Mouse (Mus musculus) brain, embryonic 18.5 days (tissue): Measurements from ENCODE around the gene Kdm8.

ENCODE experiments used
- DNase-seq: peaks from one replicate; pipeline ENCODE4 v3.0.0-alpha.2; 2012; ENCODE audit warnings: low read depth, low spot score

Kdm8 gene

DNA sequence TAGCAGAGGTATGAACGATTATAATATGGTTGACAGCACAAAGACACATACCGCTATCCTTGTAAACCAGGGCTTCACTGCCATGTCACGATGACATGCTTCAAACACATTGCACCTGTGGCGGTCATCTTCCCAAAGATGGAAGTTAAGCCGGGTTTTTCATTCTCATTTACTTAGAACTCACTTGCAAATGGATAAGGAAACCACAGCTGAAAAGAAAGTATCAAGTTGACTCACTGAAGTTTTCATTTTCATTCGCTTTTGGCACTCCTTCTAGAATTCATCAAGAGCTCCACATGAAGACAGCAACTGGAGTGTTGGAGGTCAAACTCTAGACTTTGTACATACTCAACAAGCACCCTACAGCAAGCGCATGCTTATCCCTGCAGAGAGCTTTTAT, 56.4 kb downstream of the Kdm8 start:
- no peak for DNase-seq

DNA sequence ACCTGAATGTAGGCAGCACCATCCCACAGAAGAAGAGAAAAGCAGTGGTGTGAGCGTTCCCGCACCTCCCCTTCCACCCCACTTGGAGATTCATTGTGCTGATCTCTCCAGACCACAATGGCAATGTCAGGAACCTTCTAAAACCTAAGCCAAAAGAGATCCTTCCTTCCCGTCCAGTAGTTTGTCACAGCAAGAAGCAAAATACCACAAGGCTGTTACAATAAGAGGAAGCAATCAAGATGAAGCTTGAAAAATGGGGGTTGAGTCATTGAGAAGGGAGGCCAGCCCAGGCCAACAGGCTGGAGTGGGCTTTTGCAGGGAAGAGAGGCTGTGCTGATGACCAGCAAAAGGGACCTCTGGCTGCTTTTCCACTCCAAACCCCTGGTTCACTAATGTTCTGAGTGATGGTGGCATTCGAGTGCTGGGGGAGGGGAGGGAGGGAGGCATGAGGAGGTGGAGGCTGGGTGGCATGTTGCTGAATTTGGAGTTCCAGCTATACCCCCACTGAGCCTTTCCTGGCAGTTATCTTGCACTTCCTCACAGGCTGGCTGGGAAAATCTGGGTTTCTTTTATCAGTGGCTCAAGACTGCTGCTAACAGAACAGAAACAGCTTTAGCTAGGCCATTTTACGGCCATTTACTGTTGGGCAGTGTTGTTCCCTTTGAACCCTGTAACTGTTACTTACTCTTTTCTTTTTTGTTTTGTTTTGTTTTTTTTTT, 59.1 kb downstream of the Kdm8 start:
- DNase-seq: no peak

DNA sequence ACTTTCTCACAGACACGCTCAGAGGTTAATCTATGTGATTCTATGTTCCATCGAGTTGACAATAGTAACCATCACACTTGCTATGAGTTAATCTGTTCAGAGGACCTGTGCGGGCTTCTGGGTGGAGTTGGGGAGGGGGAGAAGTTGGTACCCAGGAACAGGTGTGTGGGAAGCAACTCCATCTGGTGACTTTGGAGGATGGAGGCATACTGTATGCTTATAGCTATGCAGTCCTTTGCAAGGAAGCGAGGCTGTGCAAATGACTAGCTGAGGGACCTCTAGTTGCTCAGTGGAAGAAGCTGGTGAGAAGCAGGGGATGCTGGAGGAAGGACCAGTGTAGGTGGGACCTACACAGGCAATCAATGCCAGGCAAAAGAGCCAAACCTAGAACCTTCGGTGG, 60.1 kb downstream of the Kdm8 start:
- DNase-seq: no peak

DNA sequence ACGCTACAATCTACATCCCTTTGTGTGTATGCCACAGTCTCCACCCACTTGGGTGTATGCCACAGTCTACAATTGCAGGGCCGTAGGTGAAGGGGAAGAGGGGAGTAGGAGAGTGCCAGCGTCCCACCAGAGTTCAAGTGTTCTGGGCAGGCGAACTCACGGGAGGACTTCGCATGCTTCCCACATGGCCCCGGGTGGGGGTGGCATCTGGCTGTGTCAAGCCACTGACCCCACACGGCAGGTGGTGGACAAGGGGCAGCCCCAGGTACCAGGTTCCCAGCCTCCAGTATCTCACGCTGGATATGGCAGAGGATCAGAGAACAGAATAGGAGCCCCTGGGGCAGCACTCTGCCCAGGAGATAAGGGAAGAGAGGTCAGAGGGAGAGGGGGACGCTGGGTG, 61.1 kb downstream of the Kdm8 start:
- no peak for DNase-seq

DNA sequence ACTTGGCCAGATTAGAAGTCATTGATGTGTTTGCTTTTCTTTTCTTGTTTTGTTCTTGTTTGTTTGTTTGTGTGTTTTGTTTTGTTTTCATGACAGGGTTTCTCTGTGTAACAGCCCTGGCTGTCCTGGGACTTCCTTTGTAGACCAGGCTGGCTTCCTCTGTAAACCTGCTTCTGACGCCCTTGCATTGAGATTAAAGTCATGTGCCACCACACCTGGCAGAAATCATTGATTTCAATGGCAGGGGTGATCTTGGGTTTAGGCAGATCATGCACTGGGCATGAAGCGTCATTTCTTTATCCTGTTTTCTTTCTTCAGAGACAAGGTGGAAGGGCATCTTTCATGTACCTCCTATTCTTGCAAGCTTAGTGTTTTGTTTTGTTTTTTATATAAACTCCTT, 62.8 kb downstream of the Kdm8 start:
- DNase-seq: no peak

DNA sequence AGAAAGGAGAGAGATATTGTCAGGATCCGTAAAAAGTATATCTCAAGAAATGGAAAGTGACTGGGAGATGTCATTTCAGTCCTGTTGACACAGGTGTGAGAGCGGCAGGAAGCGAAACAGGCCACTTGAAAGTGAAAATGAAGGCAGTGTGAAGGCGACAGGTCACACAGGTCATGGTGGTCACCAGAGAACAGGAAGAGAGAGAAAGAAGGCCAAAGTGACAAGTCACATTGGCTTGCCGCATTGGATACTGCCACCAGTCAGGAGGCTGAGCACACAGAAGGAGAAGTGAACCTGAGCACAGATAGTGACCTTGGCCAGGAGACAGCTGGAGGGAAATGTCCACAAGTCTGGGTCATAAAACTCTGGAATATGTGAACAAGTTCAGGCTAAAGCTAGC, 67.0 kb downstream of the Kdm8 start:
- DNase-seq: no peak

DNA sequence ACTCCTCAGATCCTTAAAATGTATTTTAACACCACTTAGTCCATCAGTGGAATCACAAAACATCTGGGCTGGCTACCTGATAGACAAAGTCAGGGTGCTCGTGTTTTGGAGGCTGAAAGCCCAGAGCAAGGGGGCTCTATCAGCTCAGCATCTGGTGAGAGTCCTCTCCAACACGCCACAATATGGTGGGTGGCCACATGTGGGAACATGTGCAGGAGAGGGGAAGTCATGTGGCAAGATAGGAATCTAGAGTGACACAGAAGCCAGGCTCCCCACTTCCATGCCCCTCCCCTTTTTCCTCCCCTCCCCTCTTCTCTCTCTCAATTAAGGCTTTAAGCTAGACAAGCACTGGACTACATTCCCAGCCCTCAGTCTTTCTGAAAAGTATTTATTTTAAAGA, 67.4 kb downstream of the Kdm8 start:
- DNase-seq: no peak
